ENCODE assay signal across 19 mouse cellular contexts in the genomic region with DNA sequence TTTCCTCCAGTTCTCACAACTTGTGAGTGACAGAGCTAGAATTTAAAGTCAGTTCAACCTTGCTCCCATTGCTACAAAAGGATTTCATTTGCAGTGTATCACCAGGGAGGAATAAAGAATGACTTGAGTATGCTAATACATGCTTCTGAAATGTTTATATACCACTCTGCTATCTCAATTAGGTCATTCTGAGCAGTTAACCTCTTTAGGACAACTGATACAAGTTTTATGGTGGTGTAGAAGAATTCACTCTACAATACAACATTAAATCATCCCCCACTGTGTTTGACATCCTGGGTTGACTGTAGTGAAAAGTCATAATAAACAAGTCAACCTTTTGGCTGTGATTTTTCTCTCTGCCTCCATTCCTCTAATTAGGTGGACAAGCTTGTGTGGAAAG.
"Had no signal": no experiment of that assay in that cellular context is flagged by ENCODE, and none has a peak within 500 bp of the region (broad histone marks: within the 10 kb centered on the region; RNA-seq: fewer than 3 reads in every experiment).

No protein-coding gene starts in this region.

- H3K36me3 ChIP-seq: midbrain, embryonic 10.5 days; midbrain, embryonic 12.5 days; neural tube, embryonic 13.5 days; neural tube, embryonic 15.5 days had no signal

- H3K4me2 ChIP-seq: lung, embryonic 14.5 days; midbrain, embryonic 12.5 days; neural tube, embryonic 13.5 days; neural tube, embryonic 15.5 days had no signal

- H3K4me1 ChIP-seq: midbrain, embryonic 10.5 days; midbrain, embryonic 12.5 days; neural tube, embryonic 13.5 days; neural tube, embryonic 15.5 days had no signal

- ATAC-seq: midbrain, embryonic 16.5 days had no signal

- H3K9me3 ChIP-seq: midbrain, embryonic 10.5 days; midbrain, embryonic 12.5 days; neural tube, embryonic 13.5 days; neural tube, embryonic 15.5 days had no signal

- H3K27me3 ChIP-seq: midbrain, embryonic 12.5 days; neural tube, embryonic 13.5 days; neural tube, embryonic 15.5 days had no signal

- H3K27ac ChIP-seq: midbrain, embryonic 10.5 days; midbrain, embryonic 12.5 days; neural tube, embryonic 13.5 days; neural tube, embryonic 15.5 days had no signal

- DNase-seq: lung, adult 18-20 months; lung, embryonic 14.5 days; lung, postnatal 10 days; lung, postnatal 4 days; midbrain, embryonic 14.5 days; retina, postnatal 1 day; right cerebral cortex, adult 18-20 months; right cerebral cortex, postnatal 25 days; right cerebral cortex, postnatal 4 days; spleen, adult 18-20 months; thymus, adult 18-20 months; thymus, postnatal 14 days; thymus, postnatal 36 days had no signal

- H3K9ac ChIP-seq: lung, embryonic 14.5 days; midbrain, embryonic 12.5 days; neural tube, embryonic 13.5 days; neural tube, embryonic 15.5 days had no signal

- H3K4me3 ChIP-seq: midbrain, embryonic 10.5 days; midbrain, embryonic 12.5 days; myocyte; neural tube, embryonic 13.5 days; neural tube, embryonic 15.5 days had no signal
